Mouse (Mus musculus) liver, embryonic 14.5 days (tissue): ENCODE results near the gene Cmip.

Experiments
- CTCF ChIP-seq: IDR thresholded peaks from 2 replicates; pipeline ENCODE4 v1.5.1; 2016; ENCODE audit warnings: antibody characterized with exemption, low read depth, control low read depth
- EP300 ChIP-seq: IDR thresholded peaks from 2 replicates; pipeline ENCODE4 v1.6.1; 2016; ENCODE audit warnings: antibody characterized with exemption, low read depth

DNA sequence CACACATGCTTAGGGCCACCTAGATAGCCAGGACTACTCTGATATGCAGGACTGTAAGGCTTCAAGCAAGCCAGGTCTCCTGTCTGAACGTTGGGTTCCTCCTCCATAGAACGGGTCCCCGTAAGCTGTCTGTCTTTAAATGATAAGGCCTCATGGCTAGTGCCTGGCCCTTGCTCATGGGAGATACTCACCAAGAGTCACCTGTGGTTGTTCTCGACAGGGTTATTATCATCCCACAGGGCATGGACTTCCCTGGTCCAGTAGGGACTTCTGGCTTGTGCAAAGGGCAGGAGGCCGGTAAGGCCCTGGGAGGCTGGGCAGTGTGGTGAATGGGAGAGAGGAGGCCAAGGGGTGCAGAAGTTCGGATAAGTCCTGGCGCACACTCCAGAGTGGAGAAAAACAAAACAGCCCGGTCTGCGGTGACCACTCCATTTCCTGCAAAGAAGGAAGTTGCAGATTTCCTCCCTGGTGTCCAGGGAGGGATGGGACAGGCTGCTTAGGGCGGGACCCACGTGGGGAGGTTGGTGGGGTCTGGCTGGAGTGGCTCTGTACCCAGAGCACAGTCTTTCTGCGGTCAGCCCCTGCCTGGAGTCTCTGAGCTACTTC, 41.2 kb downstream of the Cmip start:
- TF ChIP-seq CTCF (0 out of 2 replicates have a peak, but pooled peaks have one; percentile 1), EP300 (peak; percentile 94)
